8 mouse cellular contexts compared by ENCODE assay signal in genomic region chr16:58728176-58728671, GRCm38 (mm10). TPM values are rescaled to one million over a fixed set of nuclear protein-coding genes. Genes with fewer than 3 reads are reported as not detected.
DNase-seq lines count a peak whose midpoint lies in the region; ATAC-seq and TF ChIP-seq lines count a peak whose summit lies in the region.

No protein-coding gene starts in this region.

- no peak for TF ChIP-seq EP300 in heart, postnatal 0 days (IDR thresholded peaks at IDR 0.05; ENCODE audit: low read depth)

- WGBS in heart, postnatal 0 days: under 1% methylated on average over 30 of the region's 31 CpGs
- 1% methylated on average over 28 of the region's 31 CpGs for WGBS in midbrain, embryonic 13.5 days

- H3K9me3 ChIP-seq in heart, postnatal 0 days (replicated peaks; ENCODE audit: control insufficient read depth, low read length): no peaks in the 10 kb centered on the region
- H3K9me3 ChIP-seq in E14TG2a.4 (ENCODE audit: low read length): no peaks in the 10 kb centered on the region
- H3K9me3 ChIP-seq in midbrain, embryonic 13.5 days: no peaks in the 10 kb centered on the region

- H3K9ac ChIP-seq in heart, postnatal 0 days (replicated peaks; ENCODE audit: low read depth, low read length): peak overlapping the region; percentile 85
- H3K9ac ChIP-seq in midbrain, embryonic 13.5 days (replicated peaks): peak overlapping the region; percentile 87

- DNase-seq in heart, postnatal 0 days (ENCODE audit: low spot score): peak; percentile 22
- DNase-seq in heart, adult 11 months: no peak
- DNase-seq in embryo, embryonic 10.5 days (ENCODE audit: low spot score): peak; percentile 45
- peak; percentile 69 for DNase-seq in induced T-regulatory cell, adult 2 months (ENCODE audit: low read depth)
- no peak for DNase-seq in cerebellum, adult 8-10 months
- no peak for DNase-seq in adrenal gland, adult 8-10 months

- peak; percentile 67 for ATAC-seq in heart, postnatal 0 days (ENCODE audit: insufficient read depth, low read depth)
- ATAC-seq in midbrain, embryonic 13.5 days: peak; percentile 96

- H3K27ac ChIP-seq in heart, postnatal 0 days (ENCODE audit: low read depth): peak overlapping the region; percentile 90
- peak overlapping the region; percentile 87 for H3K27ac ChIP-seq in midbrain, embryonic 13.5 days

- peaks cover 4% of the 10 kb centered on the region; the same call in 1 of the 2 replicates for H3K4me1 ChIP-seq in heart, postnatal 0 days (ENCODE audit: control insufficient read depth, insufficient read depth)
- peaks cover 10% of the 10 kb centered on the region for H3K4me1 ChIP-seq in E14TG2a.4 (replicated peaks; ENCODE audit: low read depth, low read length)
- H3K4me1 ChIP-seq in midbrain, embryonic 13.5 days (replicated peaks): peaks cover 14% of the 10 kb centered on the region

- H3K36me3 ChIP-seq in heart, postnatal 0 days (replicated peaks; ENCODE audit: control insufficient read depth, insufficient read depth, low read length): peaks cover 37% of the 10 kb centered on the region
- H3K36me3 ChIP-seq in E14TG2a.4 (ENCODE audit: insufficient read depth, low read length): peaks cover 35% of the 10 kb centered on the region
- H3K36me3 ChIP-seq in midbrain, embryonic 13.5 days: peaks cover 32% of the 10 kb centered on the region

- no peak for TF ChIP-seq CTCF in heart, postnatal 0 days (IDR thresholded peaks at IDR 0.05; ENCODE audit: low read depth)
- TF ChIP-seq CTCF in E14TG2a.4 (conservative IDR thresholded peaks at IDR 0.05; ENCODE audit: low read length): no peak

- H3K4me3 ChIP-seq in heart, postnatal 0 days (ENCODE audit: low read depth, low read length): peak overlapping the region; percentile 94
- H3K4me3 ChIP-seq in E14TG2a.4 (replicated peaks; ENCODE audit: low read length): peak overlapping the region; percentile 89
- peak overlapping the region; percentile 78 for H3K4me3 ChIP-seq in midbrain, embryonic 13.5 days (replicated peaks)

- H3K4me2 ChIP-seq in heart, postnatal 0 days (ENCODE audit: low read depth, low read length): peak overlapping the region; percentile 75
- H3K4me2 ChIP-seq in midbrain, embryonic 13.5 days (replicated peaks): peak overlapping the region; percentile 69

- H3K27me3 ChIP-seq in heart, postnatal 0 days (ENCODE audit: control insufficient read depth, insufficient read depth, low read length): no peaks in the 10 kb centered on the region
- H3K27me3 ChIP-seq in E14TG2a.4 (ENCODE audit: insufficient read depth, low read length): no peaks in the 10 kb centered on the region
- H3K27me3 ChIP-seq in midbrain, embryonic 13.5 days: no peaks in the 10 kb centered on the region

RNA-seq across cellular contexts. Expression of gene Cldnd1, which starts 0.5 kb away (rescaled TPM):
- 24.0 and 43.9 TPM in 2 replicates for total RNA-seq in heart, postnatal 0 days (2014; rRNA removed; ENCODE audit: low replicate concordance)
- 72.0 and 72.8 TPM in 2 replicates for polyA plus RNA-seq in heart, postnatal 0 days (2015; fragmentation: Nextera tagmentation; extraction: Ambion mirVana)
- 113 and 119 TPM in 2 replicates for polyA plus RNA-seq in midbrain, embryonic 13.5 days (2015; fragmentation: Nextera tagmentation; extraction: Ambion mirVana)
- 10 to 100 TPM; 47.0 to 70.2 (median 58.4) TPM for total RNA-seq in adrenal gland, adult 8-10 months (2022)

RNA-seq across cellular contexts. Expression of gene Gpr15, which starts 9.4 kb away (rescaled TPM):
- total RNA-seq in heart, postnatal 0 days (2014; rRNA removed; ENCODE audit: low replicate concordance): not detected in 2 replicates
- polyA plus RNA-seq in heart, postnatal 0 days (2015; fragmentation: Nextera tagmentation; extraction: Ambion mirVana): 0.10 TPM in 1 of 2 replicates, not detected in the other
- not detected in 2 replicates for polyA plus RNA-seq in midbrain, embryonic 13.5 days (2015; fragmentation: Nextera tagmentation; extraction: Ambion mirVana)
- total RNA-seq in adrenal gland, adult 8-10 months (2022): not detected

RNA-seq across cellular contexts. Expression of gene Olfr172, which starts 34.8 kb away (rescaled TPM):
- total RNA-seq in heart, postnatal 0 days (2014; rRNA removed; ENCODE audit: low replicate concordance): not detected in 2 replicates
- polyA plus RNA-seq in heart, postnatal 0 days (2015; fragmentation: Nextera tagmentation; extraction: Ambion mirVana): not detected in 2 replicates
- not detected in 2 replicates for polyA plus RNA-seq in midbrain, embryonic 13.5 days (2015; fragmentation: Nextera tagmentation; extraction: Ambion mirVana)
- total RNA-seq in adrenal gland, adult 8-10 months (2022): not detected

RNA-seq across cellular contexts. Expression of gene Cpox, which starts 58.1 kb away (rescaled TPM):
- total RNA-seq in heart, postnatal 0 days (2014; rRNA removed; ENCODE audit: low replicate concordance): 27.4 and 35.4 TPM in 2 replicates
- polyA plus RNA-seq in heart, postnatal 0 days (2015; fragmentation: Nextera tagmentation; extraction: Ambion mirVana): 15.4 and 15.6 TPM in 2 replicates
- polyA plus RNA-seq in midbrain, embryonic 13.5 days (2015; fragmentation: Nextera tagmentation; extraction: Ambion mirVana): 7.1 and 10.6 TPM in 2 replicates
- total RNA-seq in adrenal gland, adult 8-10 months (2022): 10 to 100 TPM; 20.3 to 28.0 (median 21.7) TPM

Comparison
In these comparisons a context has a peak if more than half of its experiments do, and no peak if none do; other contexts are left out.
1. DNase-seq: peak in heart, postnatal 0 days (single experiment), embryo, embryonic 10.5 days (single experiment) and induced T-regulatory cell, adult 2 months (single experiment); none in heart, adult 11 months (single experiment), cerebellum, adult 8-10 months (single experiment) and adrenal gland, adult 8-10 months (single experiment).
2. Peak in every context shown above with its lines, with median percentiles within 50 percentile points of each other: H3K4me3 ChIP-seq.